Mouse (Mus musculus): ENCODE data around the gene Gm20479. TPM values are rescaled to one million over a fixed set of nuclear protein-coding genes. Genes with fewer than 3 reads are reported as not detected.

Gene Gm20479
- total and polyA plus RNA-seq, 3 experiments: 2.7 TPM; not detected in 2

GRCm38 (mm10) chr7:27334405-27334911 is 22.8 kb downstream of the Gm20479 start:
- Histone ChIP-seq H3K9ac (ENCODE audit: control insufficient read depth, low read depth, low read length, poor library complexity, severe bottlenecking) (peak overlapping the region; percentile 43), H3K79me2 (ENCODE audit: control insufficient read depth, insufficient read depth, low read length, poor library complexity) (peaks cover 7% of the 10 kb centered on the region; the same call in 1 of the 2 replicates), H3K36me3 (ENCODE audit: control insufficient read depth in 1 of 2, insufficient read depth in 2 of 2, low read length in 2 of 2) (peaks cover 0 to 2% of the 10 kb centered on the region in 2 experiments; a peak in 2 of 4 replicates), H3K4me1 (ENCODE audit: control insufficient read depth in 1 of 2, insufficient read depth in 2 of 2, low read length in 2 of 2) (peaks cover 0 to 13% of the 10 kb centered on the region in 2 experiments; a peak in 2 of 4 replicates), H3K9me3 (replicated peaks; ENCODE audit: insufficient read depth, low read length) (no peaks in the 10 kb centered on the region), H3K27ac (ENCODE audit: control insufficient read depth, low read depth, low read length) (no peak overlapping the region), H3K4me3 (ENCODE audit: control insufficient read depth in 1 of 2, insufficient read depth in 1 of 2, low read depth in 2 of 2, low read length in 2 of 2) (peak overlapping the region; percentile 29 to 51; a peak in 3 of 4 replicates), H3K27me3 (ENCODE audit: control insufficient read depth in 1 of 2, insufficient read depth in 2 of 2, low read length in 2 of 2) (no peaks in the 10 kb centered on the region; a peak in 1 of 4 replicates)
- peak; percentile 55 for DNase-seq (ENCODE audit: low read depth, low spot score)
- TF ChIP-seq HCFC1 (IDR thresholded peaks at IDR 0.05; ENCODE audit: low read depth, low read length) (0 out of 2 replicates have a peak, but pooled peaks have one; percentile 21), EP300 (IDR thresholded peaks at IDR 0.05; ENCODE audit: low read depth in 1 of 2, low read length in 2 of 2) (peak in 1 of 2 experiments; percentile 24; a peak in 1 of 4 replicates), GATA1 (IDR thresholded peaks at IDR 0.05; ENCODE audit: low read depth, low read length) (peak; percentile 20; the same call in 1 of the 2 replicates), CTCF (IDR thresholded peaks at IDR 0.05 in 2 of 3, conservative IDR thresholded peaks at IDR 0.05 in 1 of 3; ENCODE audit: control insufficient read depth in 1 of 3, insufficient read depth in 1 of 3, low read depth in 2 of 3, low read length in 3 of 3, poor library complexity in 1 of 3, severe bottlenecking in 1 of 3) (peak in 2 of 3 experiments; percentile 8 to 30; a peak in 2 of 6 replicates), BHLHE40 (IDR thresholded peaks at IDR 0.05; ENCODE audit: borderline replicate concordance, low read depth, low read length) (no peak), SIN3A (IDR thresholded peaks at IDR 0.05; ENCODE audit: low read length) (peak; percentile 40; the same call in 1 of the 2 replicates), POLR2AphosphoS2 (IDR thresholded peaks at IDR 0.05; ENCODE audit: low read length) (no peak), MAZ (IDR thresholded peaks at IDR 0.05; ENCODE audit: low read depth, low read length) (peak; percentile 64; the same call in 1 of the 2 replicates), GABPA (IDR thresholded peaks at IDR 0.05; ENCODE audit: low read depth, low read length) (no peak), RCOR1 (IDR thresholded peaks at IDR 0.05; ENCODE audit: low read depth, low read length) (0 out of 2 replicates have a peak, but pooled peaks have one; percentile 16), ETS1 (IDR thresholded peaks at IDR 0.05; ENCODE audit: low read depth, low read length) (peak; percentile 30; the same call in 1 of the 2 replicates)

- Histone ChIP-seq H3K4me3 (ENCODE audit: control insufficient read depth in 1 of 2, insufficient read depth in 1 of 2, low read depth in 2 of 2, low read length in 2 of 2) (peak overlapping the region; percentile 48 to 53), H3K4me1 (ENCODE audit: control insufficient read depth in 1 of 2, insufficient read depth in 2 of 2, low read length in 2 of 2) (peaks cover 0 to 16% of the 10 kb centered on the region in 2 experiments; a peak in 2 of 4 replicates), H3K79me2 (ENCODE audit: control insufficient read depth, insufficient read depth, low read length, poor library complexity) (peaks cover 7% of the 10 kb centered on the region; the same call in 1 of the 2 replicates), H3K36me3 (ENCODE audit: control insufficient read depth in 1 of 2, insufficient read depth in 2 of 2, low read length in 2 of 2) (peaks cover 0 to 2% of the 10 kb centered on the region in 2 experiments; a peak in 2 of 4 replicates), H3K9me3 (replicated peaks; ENCODE audit: insufficient read depth, low read length) (no peaks in the 10 kb centered on the region), H3K27me3 (ENCODE audit: control insufficient read depth in 1 of 2, insufficient read depth in 2 of 2, low read length in 2 of 2) (no peaks in the 10 kb centered on the region; a peak in 1 of 4 replicates), H3K27ac (ENCODE audit: control insufficient read depth, low read depth, low read length) (peak overlapping the region; percentile 68), H3K9ac (ENCODE audit: control insufficient read depth, low read depth, low read length, poor library complexity, severe bottlenecking) (peak overlapping the region; percentile 78)
- TF ChIP-seq POLR2A (IDR thresholded peaks at IDR 0.05; ENCODE audit: control insufficient read depth in 1 of 2, insufficient read depth in 1 of 2, low read depth in 1 of 2, low read length in 2 of 2, poor library complexity in 1 of 2) (0 out of 4 replicates have a peak, but pooled peaks of 1 of the 2 experiments have one; percentile 63), MAZ (IDR thresholded peaks at IDR 0.05; ENCODE audit: low read depth, low read length) (peak; percentile 62; the same call in 1 of the 2 replicates), ZMIZ1 (IDR thresholded peaks at IDR 0.05; ENCODE audit: low read depth, low read length) (no peak), SIN3A (IDR thresholded peaks at IDR 0.05; ENCODE audit: low read length) (no peak), BHLHE40 (IDR thresholded peaks at IDR 0.05; ENCODE audit: borderline replicate concordance, low read depth, low read length) (no peak)
- peak; percentile 45 for DNase-seq (ENCODE audit: low read depth, low spot score)
These were observed 23.8 kb downstream of the Gm20479 start for GRCm38 (mm10) chr7:27333316-27333941.

Measured in MEL (cell line).